Mouse (Mus musculus) embryonic facial prominence, embryonic 14.5 days (tissue): ENCODE results near the gene Gm815. TPM values are rescaled to one million over a fixed set of nuclear protein-coding genes. Genes with fewer than 3 reads are reported as not detected.

Experiments used
- ATAC-seq: fragments of 200-750 bp; cut with Nextera tagmentation; 2 replicates; pipeline ENCODE4 v1.8.0; 2017; ENCODE audit warnings: low read depth, moderate number of reproducible peaks, moderate TSS enrichment
- DNase-seq: peaks from one replicate; pipeline ENCODE4 v3.0.0-alpha.2; 2015; ENCODE audit warnings: low spot score
- H3K27ac ChIP-seq: fragments of 300-500 bp; sonication (generic); replicated peaks from 2 replicates; pipeline ENCODE4 v1.5.1; 2014; ENCODE audit warnings: low read depth, mild to moderate bottlenecking, low read length, moderate library complexity
- H3K27me3 ChIP-seq: fragments of 300-500 bp; sonication (generic); replicated peaks from 2 replicates; pipeline ENCODE4 v1.6.1; 2014; ENCODE audit warnings: low read length; ENCODE audit not compliant: control insufficient read depth, insufficient read depth
- H3K36me3 ChIP-seq: fragments of 300-500 bp; sonication (generic); 2 replicates; pipeline ENCODE4 v1.6.1; 2014; ENCODE audit warnings: low read length, mixed read lengths; ENCODE audit not compliant: control insufficient read depth, insufficient read depth
- H3K4me1 ChIP-seq: fragments of 300-500 bp; sonication (generic); 2 replicates; pipeline ENCODE4 v1.6.1; 2014; ENCODE audit warnings: antibody characterized with exemption, low read length; ENCODE audit not compliant: control insufficient read depth, insufficient read depth
- H3K4me2 ChIP-seq: fragments of 300-500 bp; sonication (generic); 2 replicates; pipeline ENCODE4 v1.6.1; 2014; ENCODE audit warnings: low read depth, mild to moderate bottlenecking, low read length, moderate library complexity, mixed read lengths
- H3K4me3 ChIP-seq: fragments of 300-500 bp; sonication (generic); 2 replicates; pipeline ENCODE4 v1.5.1; 2014; ENCODE audit warnings: low read depth, mild to moderate bottlenecking, low read length
- H3K9ac ChIP-seq: fragments of 300-500 bp; sonication (generic); 2 replicates; pipeline ENCODE4 v1.6.1; 2014; ENCODE audit warnings: low read depth, mild to moderate bottlenecking, low read length, moderate library complexity, mixed read lengths
- H3K9me3 ChIP-seq: fragments of 300-500 bp; sonication (generic); 2 replicates; pipeline ENCODE4 v1.6.1; 2016; ENCODE audit warnings: low read length; ENCODE audit not compliant: control insufficient read depth
- WGBS: fragments of 180-500 bp; shearing (Covaris S2); extraction: QIAGEN DNeasy Blood & Tissue Kit; methylation state at CpG from one replicate; pipeline ENCODE4 v1.1.7; 2014; 5-methylcytosine and 5-hydroxymethylcytosine counted together
- polyA plus RNA-seq: library from polyadenylated mRNA; unstranded; fragments of >200 nt; fragmentation: Nextera tagmentation; extraction: Ambion mirVana; gene quantifications from 2 replicates; pipeline ENCODE4 v1.2.1, GENCODE M21; 2014

The Gm815 gene
- polyA plus RNA-seq, 1 experiment from 2014 or later, result not detected

DNA sequence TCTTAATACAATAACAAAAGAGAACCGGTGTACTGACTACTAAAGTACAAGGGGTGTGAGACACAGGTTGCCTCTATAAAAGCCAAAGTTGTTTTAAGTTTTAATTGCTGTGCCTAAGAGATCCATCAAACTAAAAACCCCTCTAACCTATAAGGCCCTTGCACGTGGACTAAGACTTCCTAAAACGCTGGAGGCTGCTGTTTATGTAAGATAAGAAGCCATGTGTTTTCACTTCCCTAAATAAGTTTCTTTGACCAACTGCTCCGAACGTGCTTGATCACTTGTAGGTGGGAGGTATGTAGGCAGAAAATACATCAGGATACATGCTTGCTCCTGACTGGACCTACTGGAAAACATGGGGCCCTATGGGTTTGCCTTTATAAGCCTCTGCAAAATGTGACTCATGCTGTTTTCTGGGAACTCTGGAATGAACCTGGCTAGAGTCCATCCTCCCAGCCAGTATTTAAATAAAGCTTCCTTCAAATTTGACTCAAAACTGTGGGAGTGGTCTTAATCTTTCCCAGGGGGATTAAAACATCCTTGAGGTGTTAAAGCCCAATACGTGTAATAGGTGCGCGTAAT, 31.9 kb upstream of the Gm815 start:
- ATAC-seq (no peak), DNase-seq (peak; percentile 59)
- Histone ChIP-seq H3K4me1 (peaks cover 10% of the 10 kb centered on the region; the same call in 1 of the 2 replicates), H3K27ac (no peak overlapping the region), H3K27me3 (no peaks in the 10 kb centered on the region), H3K9ac (no peak overlapping the region), H3K4me2 (no peak overlapping the region), H3K36me3 (no peaks in the 10 kb centered on the region), H3K4me3 (no peak overlapping the region), H3K9me3 (0 out of 2 replicates have a peak, but pooled peaks cover 5% of the 10 kb centered on the region)
- WGBS, result 60% methylated on average over 8 of the region's 8 CpGs

DNA sequence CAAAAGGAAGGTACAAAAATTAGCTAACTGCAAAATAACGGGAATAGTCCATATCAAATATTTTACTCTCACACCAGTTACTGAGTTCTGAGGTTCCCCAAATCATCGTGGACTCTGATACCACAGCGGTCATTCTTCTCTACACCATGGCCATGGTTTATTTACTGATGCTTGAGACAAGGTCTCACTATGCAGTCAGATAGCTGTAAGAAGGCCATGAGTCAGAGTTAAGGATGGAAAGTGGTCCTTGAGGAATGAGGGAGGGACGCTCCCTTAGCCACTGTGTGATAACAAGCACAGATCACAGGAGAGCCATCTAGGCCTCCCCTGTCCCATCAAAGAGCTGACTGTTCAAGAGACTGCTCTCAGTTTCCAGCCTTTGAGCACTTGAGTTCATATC, 31.0 kb upstream of the Gm815 start:
- Histone ChIP-seq H3K9ac (no peak overlapping the region), H3K4me1 (peaks cover 10% of the 10 kb centered on the region; the same call in 1 of the 2 replicates), H3K36me3 (no peaks in the 10 kb centered on the region), H3K4me3 (no peak overlapping the region), H3K9me3 (no peaks in the 10 kb centered on the region), H3K27me3 (no peaks in the 10 kb centered on the region), H3K27ac (no peak overlapping the region), H3K4me2 (no peak overlapping the region)
- DNase-seq (no peak), ATAC-seq (no peak)
- 94% methylated on average over 4 of the region's 4 CpGs for WGBS

DNA sequence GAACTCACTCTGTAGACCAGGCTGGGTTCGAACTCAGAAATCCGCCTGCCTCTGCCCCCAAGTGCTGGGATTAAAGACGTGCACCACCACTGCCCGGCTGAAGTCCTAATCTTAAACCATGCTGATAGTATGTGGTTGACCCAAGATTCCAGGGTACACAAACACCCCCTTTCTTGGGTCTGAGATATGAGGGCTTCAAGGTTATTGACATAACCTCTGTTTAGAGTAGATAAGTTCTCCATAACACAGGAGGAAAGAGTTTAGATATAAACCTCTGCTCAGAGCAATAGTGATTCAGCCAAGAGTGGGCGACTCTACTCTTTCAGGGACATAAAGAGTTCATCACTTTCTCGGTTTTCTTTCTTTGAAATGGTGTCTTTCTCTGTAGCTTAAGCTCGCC, 30.5 kb upstream of the Gm815 start:
- Histone ChIP-seq H3K36me3 (no peaks in the 10 kb centered on the region), H3K27ac (no peak overlapping the region), H3K9ac (no peak overlapping the region), H3K27me3 (no peaks in the 10 kb centered on the region), H3K9me3 (no peaks in the 10 kb centered on the region), H3K4me3 (no peak overlapping the region), H3K4me1 (peaks cover 10% of the 10 kb centered on the region; the same call in 1 of the 2 replicates), H3K4me2 (no peak overlapping the region)
- DNase-seq (no peak), ATAC-seq (no peak)
- WGBS, result 85% methylated on average over 7 of the region's 7 CpGs

GRCm38 (mm10) chr19:26858427-26859194, 27.1 kb upstream of the Gm815 start:
- Histone ChIP-seq H3K27me3 (no peaks in the 10 kb centered on the region), H3K36me3 (no peaks in the 10 kb centered on the region), H3K4me1 (peaks cover 3% of the 10 kb centered on the region; the same call in 1 of the 2 replicates), H3K4me2 (no peak overlapping the region), H3K4me3 (no peak overlapping the region), H3K9me3 (no peaks in the 10 kb centered on the region), H3K9ac (no peak overlapping the region), H3K27ac (no peak overlapping the region)
- WGBS, result 56% methylated on average over 12 of the region's 12 CpGs
- ATAC-seq (no peak), DNase-seq (no peak)

GRCm38 (mm10) chr19:26859195-26859570, 26.5 kb upstream of the Gm815 start:
- no peaks in the 10 kb centered on the region for H3K27me3 ChIP-seq
- WGBS, result 52% methylated on average over 5 of the region's 5 CpGs
- H3K4me3 ChIP-seq, result no peak overlapping the region
- DNase-seq (no peak), ATAC-seq (no peak)
- no peaks in the 10 kb centered on the region for H3K36me3 ChIP-seq
- H3K9me3 ChIP-seq, result no peaks in the 10 kb centered on the region
- no peak overlapping the region for H3K4me2 ChIP-seq
- H3K27ac ChIP-seq, result no peak overlapping the region
- H3K4me1 ChIP-seq, result no peaks in the 10 kb centered on the region
- H3K9ac ChIP-seq, result no peak overlapping the region

DNA sequence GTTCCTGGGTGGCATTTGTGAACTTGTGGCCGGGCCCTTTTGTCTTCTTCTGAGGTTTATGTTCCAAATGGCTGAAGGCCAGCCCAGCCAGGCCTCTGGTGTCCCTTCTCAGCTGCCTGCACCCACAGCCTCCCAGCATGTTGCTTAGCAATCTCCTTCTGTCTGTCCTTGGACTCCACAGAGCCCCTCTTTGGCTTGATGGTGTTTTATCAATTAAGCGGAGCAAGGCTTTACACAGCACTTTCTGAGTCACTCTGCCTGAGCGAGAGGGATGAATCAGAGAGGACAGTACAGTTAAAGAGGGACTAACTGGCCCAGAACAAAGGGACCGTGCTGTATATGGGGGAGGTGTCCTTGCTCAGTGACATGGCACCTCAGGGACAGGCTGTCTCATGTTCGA, 22.0 kb upstream of the Gm815 start:
- WGBS, result 67% methylated on average over 5 of the region's 5 CpGs

DNA sequence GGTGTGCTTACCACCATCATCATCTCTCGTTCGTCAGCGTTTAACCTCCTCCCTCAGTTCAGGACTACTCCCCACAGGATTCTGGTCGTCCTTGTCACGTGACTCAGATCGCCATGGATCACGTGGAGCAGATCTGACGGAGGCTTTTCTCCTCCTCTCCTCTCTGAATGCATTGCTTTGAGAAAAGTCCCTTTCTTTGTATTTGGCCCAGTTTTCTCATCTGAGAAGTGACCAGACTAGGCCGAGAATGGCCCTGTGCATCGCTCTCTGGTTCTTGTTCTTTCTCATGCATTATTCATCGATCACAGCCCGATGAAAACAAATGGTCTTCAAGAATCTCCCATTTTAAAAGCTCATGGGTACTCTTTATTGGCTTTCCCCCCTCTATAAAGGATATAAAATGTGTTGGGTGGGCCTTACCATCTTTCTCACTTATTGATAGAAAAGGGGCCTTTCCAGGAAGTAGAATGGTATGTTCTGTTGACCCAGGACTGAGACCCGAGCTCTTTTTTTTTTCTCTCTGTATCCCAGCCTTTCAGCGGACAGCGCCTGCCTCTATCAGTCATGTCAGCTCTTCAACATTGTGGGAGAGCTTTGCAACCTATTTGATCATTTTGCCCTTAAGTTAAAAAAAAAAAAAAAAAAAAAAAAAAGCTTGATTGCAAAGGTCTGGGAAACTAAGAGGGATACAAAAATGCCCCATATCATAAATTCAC, 20.5 kb upstream of the Gm815 start:
- no peak for ATAC-seq
- WGBS, result 82% methylated on average over 15 of the region's 15 CpGs
- H3K4me2 ChIP-seq, result no peak overlapping the region
- DNase-seq, result no peak
- no peak overlapping the region for H3K4me3 ChIP-seq
- no peak overlapping the region for H3K9ac ChIP-seq
- H3K9me3 ChIP-seq, result no peaks in the 10 kb centered on the region
- peak overlapping the region; percentile 56; the same call in 1 of the 2 replicates for H3K27ac ChIP-seq
- H3K27me3 ChIP-seq, result no peaks in the 10 kb centered on the region
- peaks cover 13% of the 10 kb centered on the region for H3K4me1 ChIP-seq
- no peaks in the 10 kb centered on the region for H3K36me3 ChIP-seq

More for the DNA sequence above, 22.0 kb upstream of the Gm815 start:
- ATAC-seq, result no peak
- Histone ChIP-seq H3K9me3 (no peaks in the 10 kb centered on the region), H3K27me3 (no peaks in the 10 kb centered on the region), H3K4me3 (no peak overlapping the region), H3K36me3 (no peaks in the 10 kb centered on the region), H3K4me1 (peaks cover 7% of the 10 kb centered on the region; the same call in 1 of the 2 replicates), H3K27ac (no peak overlapping the region), H3K4me2 (no peak overlapping the region), H3K9ac (no peak overlapping the region)
- DNase-seq, result no peak

- H3K4me2 ChIP-seq, result no peak overlapping the region
- WGBS, result 30% methylated on average over 7 of the region's 7 CpGs
Measured at GRCm38 (mm10) chr19:26865736-26866135, 19.9 kb upstream of the Gm815 start.

More at GRCm38 (mm10) chr19:26865736-26866135, 19.9 kb upstream of the Gm815 start:
- no peaks in the 10 kb centered on the region for H3K9me3 ChIP-seq
- no peaks in the 10 kb centered on the region for H3K27me3 ChIP-seq
- H3K27ac ChIP-seq, result peak overlapping the region; percentile 56
- H3K9ac ChIP-seq, result no peak overlapping the region
- H3K36me3 ChIP-seq, result no peaks in the 10 kb centered on the region
- no peak overlapping the region for H3K4me3 ChIP-seq
- H3K4me1 ChIP-seq, result peaks cover 18% of the 10 kb centered on the region
- ATAC-seq (peak; percentile 67; the same call in 1 of the 2 replicates), DNase-seq (peak; percentile 83)
